Mouse (Mus musculus) embryonic fibroblast, embryonic 13.5 days (primary cell): ENCODE data around the gene Bnc2.

Experiments used
- CTCF ChIP-seq: IDR thresholded peaks from 2 replicates; pipeline ENCODE4 v1.5.1; 2011; ENCODE audit warnings: mild to moderate bottlenecking, control low read depth, low read length, moderate library complexity, borderline replicate concordance; ENCODE audit not compliant: insufficient read depth
- POLR2A ChIP-seq: IDR thresholded peaks from 2 replicates; pipeline ENCODE4 v1.6.1; 2011; ENCODE audit warnings: low read depth, mild to moderate bottlenecking, control low read depth, low read length, moderate library complexity

DNA sequence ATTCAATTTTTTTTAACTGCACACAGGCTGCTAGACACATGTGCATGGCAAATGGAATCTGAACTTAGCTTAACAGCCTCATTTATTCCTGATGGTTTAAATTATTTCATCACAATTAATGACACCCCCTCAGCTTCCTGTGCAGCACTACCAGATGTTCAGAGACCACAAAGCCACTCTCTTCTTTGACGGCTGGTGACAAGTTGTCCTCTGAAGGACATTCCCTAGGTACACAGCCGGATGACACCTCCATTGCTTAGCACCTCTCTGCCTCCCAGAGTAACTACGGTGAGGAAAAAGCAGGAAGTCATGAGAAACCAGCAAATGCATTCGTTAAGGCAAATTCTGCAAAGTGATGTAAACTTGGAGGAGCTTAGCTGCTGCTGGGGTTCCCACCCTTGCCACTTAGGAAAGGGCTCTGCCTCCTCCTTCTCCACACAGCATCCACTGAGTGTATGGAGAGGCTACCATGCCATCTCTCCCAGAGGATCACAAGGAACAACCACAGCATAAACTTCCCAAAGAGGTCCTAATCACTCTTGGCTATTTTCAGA is 174.2 kb downstream of the Bnc2 start:
- no peak for TF ChIP-seq CTCF
- no peak for TF ChIP-seq POLR2A
